13 mouse cellular contexts compared by ENCODE assay signal in the genomic region with DNA sequence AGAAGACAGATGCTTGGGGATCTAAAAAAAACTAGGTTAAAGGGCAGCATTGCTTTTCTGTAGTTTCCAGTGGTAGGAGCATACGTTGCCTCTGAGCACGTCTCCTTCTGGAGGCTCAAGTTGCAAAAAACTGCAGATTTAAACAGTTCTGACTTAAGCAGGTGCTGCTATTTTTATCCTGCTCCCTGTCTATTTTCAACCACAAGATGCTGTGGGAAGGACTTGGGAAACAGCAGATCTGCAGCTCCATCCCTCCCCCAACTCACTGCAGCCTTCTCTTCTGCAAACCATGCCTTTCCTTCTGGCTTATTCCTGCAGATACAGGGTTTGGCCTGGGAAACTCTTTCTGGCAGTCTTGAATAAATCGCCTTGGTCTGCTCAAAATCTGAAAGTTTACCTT.
DNase-seq lines count a peak whose midpoint lies in the region; TF ChIP-seq lines count a peak whose summit lies in the region.
"Had no signal": no experiment of that assay in that cellular context is flagged by ENCODE, and none has a peak within 500 bp of the region (broad histone marks: within the 10 kb centered on the region; RNA-seq: fewer than 3 reads in every experiment).

No protein-coding gene starts in this region.

- TF ChIP-seq POLR2A in brain, embryonic 14.5 days (IDR thresholded peaks at IDR 0.05; ENCODE audit: borderline replicate concordance, extremely low read depth, insufficient read depth, insufficient read length, poor library complexity, severe bottlenecking) = no peak

- DNase-seq in layer of hippocampus, adult 11-12 months (ENCODE audit: low spot score) = peak; percentile 7
- no peak for DNase-seq in layer of hippocampus, adult 9-10 months (ENCODE audit: low spot score)
- DNase-seq in brain, embryonic 14.5 days (ENCODE audit: low read depth) = peak; percentile 3
- peak; percentile 17 to 43 for DNase-seq in left cerebral cortex, postnatal 14 days (ENCODE audit: low spot score in 2 of 2)
- DNase-seq in skeletal muscle tissue, adult 2 months (ENCODE audit: low read depth, low spot score) = peak; percentile 10
- DNase-seq in kidney, adult 18-20 months = no peak
- DNase-seq in gastrocnemius, postnatal 10 days = no peak
- DNase-seq: cerebellum, postnatal 14 days; heart, postnatal 36 days; kidney, adult 11 months; kidney, postnatal 14 days; layer of hippocampus, postnatal 36 days; thymus, adult 2 months had no signal

- intact Hi-C loops in left cerebral cortex, postnatal 14 days (cut with DNase I) = no loop called here

- no peak for TF ChIP-seq CTCF in brain, embryonic 14.5 days (IDR thresholded peaks at IDR 0.05; ENCODE audit: borderline replicate concordance, extremely low read depth, insufficient read depth, insufficient read length)

Comparison
In these comparisons a context has a peak if more than half of its experiments do, and no peak if none do; other contexts are left out.
1. DNase-seq: peak in layer of hippocampus, adult 11-12 months (single experiment), brain, embryonic 14.5 days (single experiment), left cerebral cortex, postnatal 14 days (2 of 2) and skeletal muscle tissue, adult 2 months (single experiment); none in layer of hippocampus, adult 9-10 months (single experiment), kidney, adult 18-20 months (single experiment) and gastrocnemius, postnatal 10 days (single experiment).